Mouse (Mus musculus): ENCODE data around the gene Myo10. TPM values are rescaled to one million over a fixed set of nuclear protein-coding genes. Genes with fewer than 3 reads are reported as not detected.
A peak's percentile ranks its signal among the peaks of the same experiment; 100 is the strongest.

The Myo10 gene
- polyA plus RNA-seq, 1 experiment from 2014 or later, result 28.8 TPM

DNA sequence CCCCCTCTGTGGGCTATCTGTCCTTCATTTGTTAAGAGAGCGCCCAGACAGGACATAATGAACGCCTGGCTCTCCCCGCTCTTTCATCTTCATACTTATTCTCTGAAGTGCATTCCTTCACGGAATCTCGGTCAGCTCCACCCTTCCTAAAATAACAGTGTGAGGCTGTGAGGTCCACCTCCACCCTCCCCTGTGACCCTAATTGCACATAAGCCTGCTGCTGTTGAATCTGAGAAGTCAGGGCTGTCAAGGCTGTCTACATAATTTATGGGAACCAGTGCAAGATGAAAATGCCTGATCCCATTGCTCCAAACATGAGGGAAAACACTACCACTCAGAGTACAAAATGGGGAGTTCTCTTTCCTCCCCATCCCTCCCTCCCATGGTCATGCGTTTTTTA, 19.0 kb upstream of the Myo10 start:
- no peaks in the 10 kb centered on the region for H3K36me3 ChIP-seq (ENCODE audit: control insufficient read depth, insufficient read depth, low read length)
- ATAC-seq, result no peak
- WGBS, result 53% methylated on average over 6 of the region's 6 CpGs
- no peaks in the 10 kb centered on the region for H3K4me1 ChIP-seq (ENCODE audit: control insufficient read depth, insufficient read depth, low read length)
- H3K9me3 ChIP-seq (replicated peaks; ENCODE audit: control insufficient read depth, low read length, poor library complexity, severe bottlenecking), result no peaks in the 10 kb centered on the region
- H3K4me2 ChIP-seq (ENCODE audit: low read length), result no peak overlapping the region
- no peaks in the 10 kb centered on the region for H3K27me3 ChIP-seq (ENCODE audit: control insufficient read depth, insufficient read depth, low read depth, low read length)
- no peak overlapping the region for H3K4me3 ChIP-seq (ENCODE audit: low read depth, low read length)
- no peak overlapping the region for H3K9ac ChIP-seq (ENCODE audit: low read depth, low read length)
- no peak overlapping the region for H3K27ac ChIP-seq (ENCODE audit: low read length)

DNA sequence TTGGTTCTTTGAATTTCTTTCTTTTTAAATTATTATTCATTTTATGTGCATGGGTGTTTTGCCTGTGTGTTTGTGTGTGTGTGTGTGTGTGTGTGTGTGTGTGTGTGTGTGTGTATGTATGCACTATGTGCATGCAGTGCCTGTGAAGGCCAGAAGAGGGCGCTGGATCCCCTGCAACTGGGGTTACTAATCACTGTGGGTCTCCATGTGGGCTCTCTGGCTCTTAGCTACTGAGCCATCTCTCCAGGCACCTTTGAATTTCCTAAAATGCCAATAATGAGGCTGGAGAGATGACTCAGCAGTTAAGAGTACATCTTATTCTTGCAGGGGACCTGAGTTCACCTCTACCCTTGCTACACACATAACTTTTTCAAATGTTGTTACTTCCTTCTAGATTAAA, 18.1 kb upstream of the Myo10 start:
- H3K36me3 ChIP-seq (ENCODE audit: control insufficient read depth, insufficient read depth, low read length), result no peaks in the 10 kb centered on the region
- no peaks in the 10 kb centered on the region for H3K27me3 ChIP-seq (ENCODE audit: control insufficient read depth, insufficient read depth, low read depth, low read length)
- H3K9ac ChIP-seq (ENCODE audit: low read depth, low read length), result no peak overlapping the region
- no peaks in the 10 kb centered on the region for H3K9me3 ChIP-seq (replicated peaks; ENCODE audit: control insufficient read depth, low read length, poor library complexity, severe bottlenecking)
- no peak overlapping the region for H3K4me2 ChIP-seq (ENCODE audit: low read length)
- ATAC-seq, result no peak
- no peak overlapping the region for H3K27ac ChIP-seq (ENCODE audit: low read length)
- no peak overlapping the region for H3K4me3 ChIP-seq (ENCODE audit: low read depth, low read length)
- H3K4me1 ChIP-seq (ENCODE audit: control insufficient read depth, insufficient read depth, low read length), result no peaks in the 10 kb centered on the region
- 60% methylated on average over 1 of the region's 1 CpGs for WGBS

DNA sequence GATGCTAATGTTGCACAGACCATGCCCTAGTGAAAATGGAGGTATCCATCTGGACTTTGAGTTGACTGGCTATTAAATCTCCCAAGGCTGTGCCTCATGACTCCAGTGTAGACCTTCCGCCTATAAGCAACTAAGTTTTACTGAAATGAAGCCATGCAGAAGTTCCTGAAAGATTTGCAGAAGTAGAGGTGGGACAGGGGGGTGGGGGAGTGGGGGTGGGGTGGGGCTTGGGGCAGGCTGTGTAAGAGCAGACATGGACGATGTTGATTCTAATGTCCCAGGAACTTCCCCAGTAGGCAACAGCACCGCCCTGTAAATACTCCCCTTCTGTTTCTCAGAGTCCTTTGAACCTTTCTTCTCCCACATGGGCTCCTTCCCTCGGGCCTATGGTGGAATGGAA, 16.9 kb upstream of the Myo10 start:
- H3K4me2 ChIP-seq (ENCODE audit: low read length), result no peak overlapping the region
- H3K9me3 ChIP-seq (replicated peaks; ENCODE audit: control insufficient read depth, low read length, poor library complexity, severe bottlenecking), result no peaks in the 10 kb centered on the region
- 89% methylated on average over 4 of the region's 4 CpGs for WGBS
- H3K27ac ChIP-seq (ENCODE audit: low read length), result no peak overlapping the region
- H3K27me3 ChIP-seq (ENCODE audit: control insufficient read depth, insufficient read depth, low read depth, low read length), result no peaks in the 10 kb centered on the region
- H3K4me3 ChIP-seq (ENCODE audit: low read depth, low read length), result no peak overlapping the region
- no peak overlapping the region for H3K9ac ChIP-seq (ENCODE audit: low read depth, low read length)
- H3K4me1 ChIP-seq (ENCODE audit: control insufficient read depth, insufficient read depth, low read length), result no peaks in the 10 kb centered on the region
- no peak for ATAC-seq
- H3K36me3 ChIP-seq (ENCODE audit: control insufficient read depth, insufficient read depth, low read length), result no peaks in the 10 kb centered on the region

DNA sequence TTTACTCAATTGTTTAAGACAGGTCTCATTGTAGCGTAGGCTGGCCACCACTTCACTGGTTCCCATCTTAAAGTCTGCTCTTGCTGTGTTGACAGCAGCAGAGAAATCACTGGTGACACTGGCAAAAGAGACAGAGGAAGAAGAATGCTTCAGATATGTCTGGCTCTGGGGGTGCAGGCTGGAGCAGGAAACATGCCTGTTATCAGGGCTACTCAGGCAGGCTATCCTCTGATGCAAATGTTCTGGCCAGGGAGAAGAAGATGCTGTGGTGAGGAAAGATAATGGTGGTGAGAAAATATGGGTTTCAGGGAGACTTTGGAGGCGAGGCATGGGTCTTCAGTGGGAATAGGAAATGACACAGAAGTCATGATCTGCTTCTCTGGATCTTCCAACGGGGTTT, 13.6 kb upstream of the Myo10 start:
- Histone ChIP-seq H3K4me2 (ENCODE audit: low read length) (no peak overlapping the region), H3K27me3 (ENCODE audit: control insufficient read depth, insufficient read depth, low read depth, low read length) (no peaks in the 10 kb centered on the region), H3K9me3 (replicated peaks; ENCODE audit: control insufficient read depth, low read length, poor library complexity, severe bottlenecking) (no peaks in the 10 kb centered on the region), H3K4me3 (ENCODE audit: low read depth, low read length) (no peak overlapping the region), H3K9ac (ENCODE audit: low read depth, low read length) (no peak overlapping the region), H3K4me1 (ENCODE audit: control insufficient read depth, insufficient read depth, low read length) (no peaks in the 10 kb centered on the region), H3K36me3 (ENCODE audit: control insufficient read depth, insufficient read depth, low read length) (no peaks in the 10 kb centered on the region), H3K27ac (ENCODE audit: low read length) (no peak overlapping the region)
- ATAC-seq, result no peak
- 86% methylated on average over 3 of the region's 3 CpGs for WGBS

DNA sequence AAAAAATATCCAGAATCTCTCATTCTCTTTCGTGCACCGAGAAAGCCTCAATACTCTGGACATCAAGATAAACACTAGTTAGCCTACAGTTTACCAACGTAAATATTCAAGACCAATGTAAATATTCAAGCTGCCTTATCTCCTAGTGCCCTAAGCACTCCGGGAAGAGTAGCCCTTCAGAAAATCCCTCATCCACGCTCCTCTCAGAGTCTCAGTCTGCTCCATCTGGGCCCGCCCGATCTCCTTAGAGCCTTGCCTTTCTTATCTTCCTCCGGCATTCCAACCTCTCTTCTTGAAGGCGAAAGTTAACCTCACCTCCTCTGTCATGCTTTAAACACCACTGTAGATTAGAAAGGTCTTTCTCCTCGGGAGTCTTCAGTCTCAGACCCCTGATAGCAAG, 13.1 kb upstream of the Myo10 start:
- no peaks in the 10 kb centered on the region for H3K4me1 ChIP-seq (ENCODE audit: control insufficient read depth, insufficient read depth, low read length)
- WGBS, result 84% methylated on average over 10 of the region's 10 CpGs
- no peaks in the 10 kb centered on the region for H3K36me3 ChIP-seq (ENCODE audit: control insufficient read depth, insufficient read depth, low read length)
- H3K9me3 ChIP-seq (replicated peaks; ENCODE audit: control insufficient read depth, low read length, poor library complexity, severe bottlenecking), result no peaks in the 10 kb centered on the region
- no peak for ATAC-seq
- no peaks in the 10 kb centered on the region for H3K27me3 ChIP-seq (ENCODE audit: control insufficient read depth, insufficient read depth, low read depth, low read length)
- no peak overlapping the region for H3K4me2 ChIP-seq (ENCODE audit: low read length)
- no peak overlapping the region for H3K9ac ChIP-seq (ENCODE audit: low read depth, low read length)
- no peak overlapping the region for H3K27ac ChIP-seq (ENCODE audit: low read length)
- no peak overlapping the region for H3K4me3 ChIP-seq (ENCODE audit: low read depth, low read length)

DNA sequence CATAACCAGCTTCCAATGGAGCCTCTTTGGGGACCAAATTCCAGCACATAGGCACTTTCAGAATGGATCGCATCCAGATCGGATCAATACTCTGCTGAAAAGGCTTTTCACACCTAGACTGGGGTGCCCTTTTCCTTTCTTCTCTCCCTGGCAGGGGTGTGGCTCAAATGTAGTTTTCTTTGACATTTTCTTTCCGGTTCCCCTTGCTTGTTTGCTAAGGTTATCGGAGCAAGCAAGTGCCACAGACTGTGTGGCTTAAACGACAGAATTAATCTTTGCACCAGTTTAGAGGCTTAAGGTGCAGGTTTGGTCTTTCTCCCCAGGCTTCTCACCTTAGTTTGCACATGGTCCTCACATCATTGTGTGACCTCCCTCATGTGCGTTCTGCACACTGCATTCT, 11.1 kb upstream of the Myo10 start:
- ATAC-seq, result no peak
- no peaks in the 10 kb centered on the region for H3K36me3 ChIP-seq (ENCODE audit: control insufficient read depth, insufficient read depth, low read length)

DNA sequence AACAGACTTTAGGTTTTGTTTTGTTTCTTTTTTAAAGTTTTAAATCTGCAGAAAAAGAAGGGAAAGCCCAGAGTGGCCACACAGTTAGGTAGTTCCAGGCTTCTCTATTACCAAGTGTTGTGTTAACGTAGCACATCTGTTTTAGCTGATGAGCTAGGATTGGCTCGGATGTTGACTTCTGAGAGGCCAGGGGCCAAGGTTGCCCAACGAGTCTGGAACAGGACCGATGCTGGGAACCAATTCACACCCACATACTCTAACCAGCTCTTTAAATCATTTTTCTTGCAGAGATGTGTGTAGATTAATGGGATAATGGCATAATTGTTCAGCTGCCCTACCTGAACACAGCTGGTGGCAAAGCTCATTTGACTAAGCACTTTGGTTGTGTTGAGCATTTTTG, 1.8 kb upstream of the Myo10 start:
- Histone ChIP-seq H3K27ac (ENCODE audit: low read length) (no peak overlapping the region), H3K4me2 (ENCODE audit: low read length) (no peak overlapping the region), H3K36me3 (ENCODE audit: control insufficient read depth, insufficient read depth, low read length) (no peaks in the 10 kb centered on the region), H3K27me3 (ENCODE audit: control insufficient read depth, insufficient read depth, low read depth, low read length) (0 out of 2 replicates have a peak, but pooled peaks cover 6% of the 10 kb centered on the region), H3K4me1 (ENCODE audit: control insufficient read depth, insufficient read depth, low read length) (peaks cover 7% of the 10 kb centered on the region; the same call in 1 of the 2 replicates), H3K4me3 (ENCODE audit: low read depth, low read length) (no peak overlapping the region), H3K9ac (ENCODE audit: low read depth, low read length) (no peak overlapping the region), H3K9me3 (replicated peaks; ENCODE audit: control insufficient read depth, low read length, poor library complexity, severe bottlenecking) (no peaks in the 10 kb centered on the region)
- WGBS, result 90% methylated on average over 4 of the region's 4 CpGs
- ATAC-seq, result no peak

More for the DNA sequence above, 11.1 kb upstream of the Myo10 start:
- Histone ChIP-seq H3K4me1 (ENCODE audit: control insufficient read depth, insufficient read depth, low read length) (no peaks in the 10 kb centered on the region), H3K27ac (ENCODE audit: low read length) (no peak overlapping the region), H3K4me2 (ENCODE audit: low read length) (no peak overlapping the region), H3K9ac (ENCODE audit: low read depth, low read length) (no peak overlapping the region), H3K27me3 (ENCODE audit: control insufficient read depth, insufficient read depth, low read depth, low read length) (no peaks in the 10 kb centered on the region), H3K4me3 (ENCODE audit: low read depth, low read length) (no peak overlapping the region), H3K9me3 (replicated peaks; ENCODE audit: control insufficient read depth, low read length, poor library complexity, severe bottlenecking) (no peaks in the 10 kb centered on the region)
- WGBS, result 68% methylated on average over 6 of the region's 6 CpGs

DNA sequence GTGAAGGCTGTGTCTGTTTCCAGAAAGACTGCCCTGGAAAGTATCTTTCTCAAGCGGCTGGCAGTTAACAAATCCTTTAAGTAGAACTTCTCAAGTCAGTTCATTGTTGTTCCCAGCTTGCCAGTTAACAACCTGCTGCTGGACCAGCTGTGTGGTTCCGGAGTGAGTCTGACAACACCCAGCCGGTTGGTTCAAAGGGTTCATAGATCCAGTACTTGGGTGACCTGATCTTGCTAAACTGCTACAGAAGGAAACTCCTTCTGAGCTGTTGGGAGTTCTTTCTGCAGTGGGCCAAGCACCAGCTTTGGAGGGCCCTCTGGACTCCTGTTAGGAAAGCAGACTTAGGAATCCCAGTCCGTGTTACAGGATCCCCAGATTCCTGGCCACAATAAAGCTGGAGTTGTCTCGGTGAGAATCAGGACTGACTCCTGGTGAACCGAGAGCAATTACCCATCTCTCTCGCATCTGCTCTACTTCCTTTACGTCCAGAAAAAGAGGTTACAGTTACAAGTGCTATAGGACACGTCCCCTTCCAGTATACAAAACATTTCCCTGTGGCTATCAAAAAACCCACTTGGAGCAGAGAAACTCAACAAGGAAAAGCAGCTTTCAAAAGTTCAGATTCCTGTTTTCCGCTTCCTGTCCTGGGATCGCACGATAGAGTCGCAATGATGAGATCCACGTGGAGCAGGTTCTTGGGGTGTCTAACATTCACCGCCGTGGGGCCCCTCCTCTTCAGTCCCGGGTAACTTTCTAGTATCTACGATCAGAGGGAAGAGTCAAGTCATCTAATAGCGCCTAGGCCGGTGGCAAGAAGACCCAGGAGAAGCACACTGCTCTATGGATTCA, 750 bp upstream of the Myo10 start:
- WGBS, result 4% methylated on average over 20 of the region's 20 CpGs
- Histone ChIP-seq H3K36me3 (ENCODE audit: control insufficient read depth, insufficient read depth, low read length) (no peaks in the 10 kb centered on the region), H3K9me3 (replicated peaks; ENCODE audit: control insufficient read depth, low read length, poor library complexity, severe bottlenecking) (no peaks in the 10 kb centered on the region), H3K27me3 (ENCODE audit: control insufficient read depth, insufficient read depth, low read depth, low read length) (0 out of 2 replicates have a peak, but pooled peaks cover 6% of the 10 kb centered on the region), H3K9ac (ENCODE audit: low read depth, low read length) (peak overlapping the region; percentile 69; the same call in 1 of the 2 replicates), H3K4me2 (ENCODE audit: low read length) (peak overlapping the region; percentile 98), H3K27ac (ENCODE audit: low read length) (no peak overlapping the region), H3K4me3 (ENCODE audit: low read depth, low read length) (peak overlapping the region; percentile 74), H3K4me1 (ENCODE audit: control insufficient read depth, insufficient read depth, low read length) (peaks cover 7% of the 10 kb centered on the region; the same call in 1 of the 2 replicates)
- ATAC-seq, result no peak

DNA sequence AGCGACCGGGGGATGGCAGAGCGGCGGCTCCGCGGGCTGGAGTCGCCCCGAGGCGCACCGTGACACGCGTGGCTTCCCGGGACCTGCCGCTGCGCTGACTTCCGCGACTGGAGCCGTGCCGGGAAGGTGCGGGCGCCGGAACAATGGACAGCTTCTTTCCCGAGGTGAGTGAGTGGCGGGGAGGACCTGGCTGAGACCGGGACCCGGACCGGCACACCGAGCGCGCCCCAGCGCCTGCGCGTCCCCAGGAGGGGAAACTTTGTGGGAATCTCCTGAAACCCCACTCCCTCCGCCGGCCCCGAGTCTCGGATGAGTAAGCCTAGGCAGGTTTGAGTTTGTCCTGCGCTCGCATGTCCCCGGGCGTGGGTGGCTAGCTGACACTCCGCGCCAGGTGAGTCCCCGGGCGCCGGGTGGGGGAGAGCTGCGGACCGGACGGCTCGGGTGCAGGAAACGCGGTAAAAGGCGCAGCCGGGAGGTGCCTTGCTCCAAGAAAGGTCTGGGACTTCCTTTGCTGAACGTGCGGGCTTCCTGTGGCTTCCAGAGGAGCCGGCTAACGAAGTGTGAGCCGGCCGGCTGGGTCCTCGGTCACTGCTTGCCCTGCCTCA, 644 bp downstream of the Myo10 start:
- peak; percentile 6 for ATAC-seq
- peak overlapping the region; percentile 98 for H3K4me2 ChIP-seq (ENCODE audit: low read length)
- H3K27ac ChIP-seq (ENCODE audit: low read length), result 0 out of 2 replicates have a peak overlapping the region, but pooled peaks have one; percentile 45
- under 1% methylated on average over 61 of the region's 61 CpGs for WGBS
- H3K9ac ChIP-seq (ENCODE audit: low read depth, low read length), result peak overlapping the region; percentile 69
- no peaks in the 10 kb centered on the region for H3K9me3 ChIP-seq (replicated peaks; ENCODE audit: control insufficient read depth, low read length, poor library complexity, severe bottlenecking)
- peaks cover 7% of the 10 kb centered on the region; the same call in 1 of the 2 replicates for H3K4me1 ChIP-seq (ENCODE audit: control insufficient read depth, insufficient read depth, low read length)
- H3K27me3 ChIP-seq (ENCODE audit: control insufficient read depth, insufficient read depth, low read depth, low read length), result 0 out of 2 replicates have a peak, but pooled peaks cover 6% of the 10 kb centered on the region
- no peaks in the 10 kb centered on the region for H3K36me3 ChIP-seq (ENCODE audit: control insufficient read depth, insufficient read depth, low read length)
- peak overlapping the region; percentile 74 for H3K4me3 ChIP-seq (ENCODE audit: low read depth, low read length)

All from midbrain, embryonic 16.5 days (tissue).